Mouse (Mus musculus) left cerebral cortex, postnatal 10 days (tissue): ENCODE results near the gene Hrh1. TPM values are rescaled to one million over a fixed set of nuclear protein-coding genes. Genes with fewer than 3 reads are reported as not detected.
"Not testable (repeated sequence)": the region's sequence is repeated elsewhere in the genome, so short reads cannot be mapped to it uniquely, and the experiment has no call there.

Experiments
- DNase-seq, 2 experiments: peaks; one replicate each; pipeline ENCODE4 v3.0.0; 2021 to 2022; ENCODE audit warnings: low spot score in 2 of 2, mixed read lengths in 1 of 2; ENCODE audit errors: extremely low spot score in 1 of 2
- intact Hi-C: fragments of 180-260 bp; cut with DNase I; formaldehyde crosslinking; loops from one replicate; pipeline ENCODE4 v1.15.1; 2025
- total RNA-seq, 2 experiments: library from RNA; stranded (reverse); gene quantifications; 2 replicates each; pipeline ENCODE4 v1.2.3; 2021

Gene Hrh1
- total RNA-seq, 2 experiments from 2014 or later: 13.7 to 15.8 TPM

DNA sequence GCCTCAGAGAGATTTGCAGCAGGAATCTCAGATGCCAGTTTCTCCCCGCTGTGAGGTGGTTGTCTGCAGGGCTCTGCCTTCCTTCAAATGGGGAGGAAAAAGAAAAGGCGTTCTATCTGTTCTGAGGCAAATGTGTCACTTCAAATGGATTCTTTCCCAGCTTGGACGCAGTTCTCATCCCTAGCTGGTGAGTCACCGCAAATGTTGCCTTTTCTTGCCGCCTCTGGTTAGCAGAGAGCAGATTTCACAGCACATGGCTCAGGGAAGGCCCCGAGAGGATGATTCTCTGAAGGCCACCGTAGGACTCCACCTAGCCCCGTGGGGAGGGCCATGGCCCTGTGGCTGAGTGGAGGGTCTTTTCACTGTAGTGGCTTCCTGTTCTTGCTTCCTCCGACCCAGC, 51.2 kb downstream of the Hrh1 start:
- DNase-seq: peak in 1 of 2 experiments; percentile 60
- intact Hi-C loops: no loop called here

- intact Hi-C loops: loop anchor here (10.0 kb wide), 1 partner anchor 100 kb away; no protein-coding TSS in a partner anchor
- DNase-seq: no peak
Observed at GRCm38 (mm10) chr6:114455267-114455666, 57.5 kb downstream of the Hrh1 start.

DNA sequence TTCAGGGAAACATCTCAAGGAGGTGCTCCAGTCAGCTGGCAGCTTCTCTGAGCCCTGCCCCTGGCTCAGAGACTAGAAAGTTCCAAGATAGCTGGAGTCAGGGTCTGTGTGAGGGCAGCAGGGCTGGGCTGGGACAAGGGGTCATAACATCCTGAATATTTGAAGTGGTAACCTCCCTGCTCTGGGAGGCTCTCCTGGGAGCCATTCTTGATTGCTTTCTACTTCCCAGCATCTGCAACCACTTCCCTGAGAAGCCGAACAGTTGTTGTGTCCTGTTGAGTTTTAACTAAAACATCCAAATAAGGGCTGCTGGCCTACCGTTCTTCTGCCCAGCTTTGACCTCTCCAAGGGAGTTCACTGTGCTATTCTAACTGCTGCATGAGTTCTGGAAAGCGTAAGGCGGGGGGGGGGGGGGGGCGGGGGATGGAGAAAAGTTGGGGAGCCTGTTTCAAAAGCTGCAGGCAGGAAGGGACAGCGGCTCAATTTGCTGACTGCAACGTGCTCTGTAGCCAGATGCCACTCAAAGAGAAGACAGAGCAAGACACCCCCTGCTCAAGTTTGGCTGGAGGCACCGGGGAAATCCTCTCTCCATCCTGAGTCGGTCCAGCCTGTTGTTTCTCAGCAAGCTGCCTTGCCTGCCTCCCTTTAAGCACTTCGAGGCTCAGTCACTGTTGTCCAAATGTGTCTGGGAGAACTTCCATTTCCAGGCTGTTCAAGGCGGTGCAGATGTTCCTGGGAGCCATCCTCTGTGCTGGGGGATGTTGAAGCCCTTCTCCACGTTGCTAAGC, 58.7 kb downstream of the Hrh1 start:
- DNase-seq: no peak
- intact Hi-C loops: loop anchor here (10.0 kb wide), 1 partner anchor 102 kb away; no protein-coding TSS in a partner anchor

GRCm38 (mm10) chr6:114457299-114457698, 59.6 kb downstream of the Hrh1 start:
- intact Hi-C loops: loop anchor here (10.0 kb wide), 1 partner anchor 102 kb away; no protein-coding TSS in a partner anchor
- no peak for DNase-seq

- intact Hi-C loops: loop anchor here (10.0 kb wide), 1 partner anchor 103 kb away; no protein-coding TSS in a partner anchor
- DNase-seq: no peak
Observed at GRCm38 (mm10) chr6:114458191-114458590, 60.5 kb downstream of the Hrh1 start.

- no peak for DNase-seq
- intact Hi-C loops: loop anchor here (10.0 kb wide), 2 partner anchors 105 to 235 kb away; no protein-coding TSS in a partner anchor
Observed at GRCm38 (mm10) chr6:114459969-114460368, 62.2 kb downstream of the Hrh1 start.

GRCm38 (mm10) chr6:114461536-114461935, 63.8 kb downstream of the Hrh1 start:
- DNase-seq: no peak
- intact Hi-C loops: loop anchor here (10.0 kb wide), 1 partner anchor 233 kb away; no protein-coding TSS in a partner anchor

DNA sequence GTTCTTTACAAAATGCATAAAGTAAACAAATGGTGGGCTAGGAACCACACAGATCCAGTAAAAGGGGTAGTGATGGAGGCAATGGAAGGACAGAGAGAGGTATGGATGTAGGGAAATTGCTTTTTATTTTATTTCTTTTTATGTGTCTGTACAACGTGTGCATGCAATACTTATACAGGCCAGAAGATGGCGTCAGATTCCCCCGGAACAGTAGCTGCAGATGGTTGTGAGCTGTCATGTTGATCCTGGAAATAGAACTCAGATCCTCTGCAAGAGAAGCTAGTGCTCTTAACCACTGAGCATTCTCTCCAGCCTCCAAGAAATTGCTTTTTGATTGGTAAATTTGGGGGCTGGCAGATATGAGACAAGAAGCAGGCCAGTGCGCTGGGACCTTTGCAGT, 65.0 kb downstream of the Hrh1 start:
- intact Hi-C loops: loop anchor here (10.0 kb wide), 1 partner anchor 232 kb away; no protein-coding TSS in a partner anchor
- DNase-seq: no peak

- intact Hi-C loops: no loop called here
- no peak for DNase-seq
Observed at GRCm38 (mm10) chr6:114473541-114473940, 75.8 kb downstream of the Hrh1 start.

DNA sequence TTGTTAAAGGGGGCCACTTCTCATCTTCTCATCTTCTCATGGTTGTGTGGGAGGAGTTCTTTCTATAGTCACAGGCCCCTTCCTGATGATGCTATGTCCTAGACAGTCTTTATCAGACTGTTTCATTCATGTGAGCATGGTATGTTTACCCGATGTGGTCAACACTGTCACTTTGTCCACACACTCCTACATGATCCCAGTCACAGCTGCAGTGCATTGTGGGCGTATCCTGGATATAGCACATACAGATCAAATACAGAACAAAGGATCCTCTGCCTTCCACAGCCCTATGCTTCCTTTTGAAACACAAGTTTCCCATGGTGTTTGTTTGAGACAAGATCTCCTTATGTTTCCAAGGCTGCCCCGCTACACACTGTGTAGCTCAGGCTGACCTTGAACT, 76.3 kb downstream of the Hrh1 start:
- DNase-seq: no peak
- intact Hi-C loops: no loop called here

- DNase-seq: no peak
- intact Hi-C loops: no loop called here
Observed at GRCm38 (mm10) chr6:114474911-114475310, 77.2 kb downstream of the Hrh1 start.

DNA sequence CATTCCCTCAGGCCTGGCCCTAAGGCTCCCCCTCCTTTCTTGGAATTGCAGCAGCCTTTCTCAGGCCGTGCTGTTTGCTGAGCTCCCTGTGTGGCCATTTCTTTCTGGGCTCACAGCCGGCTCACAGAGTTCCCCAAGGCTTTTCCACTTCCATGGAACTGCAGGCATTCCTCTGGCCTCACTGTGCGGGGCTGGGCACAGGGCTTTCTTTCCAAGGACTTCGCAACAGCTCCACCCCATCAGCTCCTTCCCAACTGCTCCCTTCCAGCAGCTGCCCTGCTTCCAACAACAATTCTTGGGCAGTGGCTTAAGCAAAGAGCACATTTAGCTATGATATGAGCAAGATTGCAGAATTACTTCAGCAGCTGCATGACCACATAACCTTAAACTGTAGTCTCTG, 81.0 kb downstream of the Hrh1 start:
- peak in 1 of 2 experiments; percentile 47 for DNase-seq
- intact Hi-C loops: no loop called here

DNA sequence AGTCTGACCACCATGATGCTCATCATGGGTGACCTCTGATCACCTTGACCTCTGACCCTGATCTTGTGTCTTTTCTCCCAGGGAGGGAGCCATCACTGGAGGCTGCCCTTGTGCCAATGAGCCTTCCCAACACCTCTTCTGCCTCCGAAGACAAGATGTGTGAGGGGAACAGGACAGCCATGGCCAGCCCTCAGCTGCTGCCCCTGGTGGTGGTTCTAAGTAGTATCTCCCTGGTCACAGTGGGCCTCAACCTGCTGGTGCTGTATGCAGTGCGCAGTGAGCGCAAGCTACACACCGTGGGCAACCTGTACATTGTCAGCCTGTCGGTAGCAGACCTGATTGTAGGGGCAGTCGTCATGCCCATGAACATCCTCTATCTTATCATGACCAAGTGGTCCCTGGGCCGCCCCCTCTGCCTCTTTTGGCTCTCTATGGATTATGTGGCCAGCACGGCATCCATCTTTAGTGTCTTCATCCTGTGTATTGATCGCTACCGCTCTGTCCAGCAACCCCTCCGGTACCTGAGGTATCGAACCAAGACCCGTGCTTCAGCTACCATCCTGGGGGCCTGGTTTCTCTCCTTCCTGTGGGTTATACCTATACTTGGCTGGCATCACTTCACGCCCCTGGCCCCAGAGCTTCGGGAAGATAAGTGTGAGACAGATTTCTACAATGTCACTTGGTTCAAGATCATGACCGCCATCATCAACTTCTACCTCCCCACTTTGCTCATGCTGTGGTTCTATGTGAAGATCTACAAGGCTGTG, 82.1 kb downstream of the Hrh1 start:
- intact Hi-C loops: no loop called here

DNA sequence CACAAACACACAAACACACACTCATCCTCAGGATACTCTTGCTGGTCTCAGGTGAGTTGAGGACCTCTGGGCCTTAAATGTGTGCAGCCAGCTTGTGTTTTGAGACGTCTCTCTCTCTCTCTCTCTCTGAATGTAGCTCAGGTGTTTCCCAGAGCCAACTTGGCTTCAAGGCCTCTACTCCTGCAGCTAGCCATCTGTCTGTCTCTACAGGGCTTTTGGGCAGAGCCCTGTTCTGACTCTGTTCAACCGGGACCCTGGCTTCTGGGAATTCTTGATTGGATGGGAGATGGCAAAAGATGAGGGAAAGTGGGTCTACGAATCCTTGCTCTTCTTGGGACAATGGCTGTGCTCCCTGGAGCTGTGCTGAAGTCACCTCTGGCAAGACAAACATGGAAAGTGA, 91.6 kb downstream of the Hrh1 start:
- no peak for DNase-seq
- intact Hi-C loops: no loop called here

More for the DNA sequence above, 82.1 kb downstream of the Hrh1 start:
- DNase-seq: no peak

- DNase-seq, intact Hi-C loops: not testable (repeated sequence)
Observed at GRCm38 (mm10) chr6:114492588-114492987, 94.9 kb downstream of the Hrh1 start.

GRCm38 (mm10) chr6:114494987-114495386, 97.3 kb downstream of the Hrh1 start:
- DNase-seq, intact Hi-C loops: not testable (repeated sequence)

DNA sequence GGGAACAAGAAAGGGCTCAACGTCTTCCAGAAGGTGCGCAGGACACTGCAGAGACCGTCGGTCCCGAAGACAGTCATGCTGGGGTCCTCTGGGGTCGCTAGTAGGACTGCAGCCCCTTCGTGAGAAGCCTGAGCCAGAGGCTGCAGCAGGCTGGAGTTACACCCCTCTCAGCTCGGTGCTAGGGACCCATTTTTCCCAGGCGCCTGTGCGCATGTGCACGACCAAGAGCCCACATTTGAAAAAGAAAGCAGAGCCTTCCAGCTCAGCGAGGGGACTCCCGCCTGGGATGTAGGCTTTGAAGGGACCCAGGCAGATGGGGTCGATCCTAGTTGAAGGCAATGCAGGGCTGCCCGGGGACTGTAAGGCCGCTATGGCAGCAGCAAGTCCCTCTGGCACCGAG, 116.3 kb downstream of the Hrh1 start:
- DNase-seq, intact Hi-C loops: not testable (repeated sequence)

GRCm38 (mm10) chr6:114528709-114529108, 131.0 kb downstream of the Hrh1 start:
- intact Hi-C loops, DNase-seq: not testable (repeated sequence)
